Mouse (Mus musculus): ENCODE data around the gene Slc11a2.

DNA sequence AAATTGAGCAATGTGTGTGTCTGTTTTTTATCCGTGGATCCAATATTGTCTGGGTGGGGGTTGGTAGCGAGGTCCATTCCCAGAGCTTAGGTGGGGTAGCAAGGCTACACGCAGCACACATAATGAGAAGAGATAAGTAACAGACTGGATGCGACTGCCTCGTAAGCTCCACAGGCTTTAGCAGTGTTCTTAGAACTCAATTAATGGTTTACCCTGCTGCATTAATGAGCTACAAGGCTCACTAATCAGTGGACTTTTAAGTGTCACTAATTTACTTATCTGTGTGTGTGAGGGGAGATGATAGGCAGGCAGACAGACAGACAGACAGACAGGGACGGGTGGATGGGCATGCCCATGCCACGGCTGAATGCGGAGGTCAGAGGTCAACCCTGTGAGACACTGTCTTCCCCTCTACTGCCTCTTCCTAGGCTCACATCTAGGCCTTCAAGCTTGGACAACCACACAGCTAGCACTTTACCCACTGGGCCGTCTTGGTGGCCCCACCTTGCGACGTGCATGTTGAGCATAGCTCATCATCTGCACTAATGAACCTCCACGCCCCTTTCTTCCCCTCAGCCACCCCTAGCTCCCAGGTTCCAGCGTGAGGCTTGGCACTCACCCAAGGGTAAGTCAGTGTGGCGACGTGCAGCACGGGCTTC is 24.2 kb downstream of the Slc11a2 start:
- TF ChIP-seq CTCF (conservative IDR thresholded peaks at IDR 0.05 in 1 of 2, IDR thresholded peaks at IDR 0.05 in 1 of 2; ENCODE audit: low read depth in 2 of 2, low read length in 2 of 2): no peak
- TF ChIP-seq EP300 (IDR thresholded peaks at IDR 0.05; ENCODE audit: low read length): no peak
- no peak for TF ChIP-seq POLR2AphosphoS2 (IDR thresholded peaks at IDR 0.05; ENCODE audit: low read depth, low read length)
- no peak for TF ChIP-seq RCOR1 (conservative IDR thresholded peaks at IDR 0.05; ENCODE audit: low read depth, low read length)
- no peak for TF ChIP-seq ETS1 (conservative IDR thresholded peaks at IDR 0.05; ENCODE audit: low read depth, low read length)
- TF ChIP-seq MAFK (IDR thresholded peaks at IDR 0.05; ENCODE audit: insufficient replicate concordance, low read length): no peak
- TF ChIP-seq TCF12 (IDR thresholded peaks at IDR 0.05; ENCODE audit: low read depth, low read length): no peak
- no peak for TF ChIP-seq MAZ (IDR thresholded peaks at IDR 0.05; ENCODE audit: low read depth, low read length)
- TF ChIP-seq CHD2 (IDR thresholded peaks at IDR 0.05; ENCODE audit: low read length): no peak
- TF ChIP-seq IRF4 (IDR thresholded peaks at IDR 0.05; ENCODE audit: low read depth, low read length): no peak
- no peak for TF ChIP-seq POLR2A (IDR thresholded peaks at IDR 0.05; ENCODE audit: low read depth, low read length)
- TF ChIP-seq E2F4 (IDR thresholded peaks at IDR 0.05; ENCODE audit: insufficient replicate concordance, low read depth, low read length): no peak
- TF ChIP-seq JUND (conservative IDR thresholded peaks at IDR 0.05; ENCODE audit: low read depth, low read length): no peak

Data from CH12.LX (cell line).